Mouse (Mus musculus) megakaryocyte, embryonic 14.5 days (primary cell): ENCODE results near the gene Cldn9. TPM values are rescaled to one million over a fixed set of nuclear protein-coding genes. Genes with fewer than 3 reads are reported as not detected.

Source experiments
- H3K27me3 ChIP-seq: replicated peaks from 2 replicates; pipeline ENCODE3; 2012; ENCODE audit warnings: inconsistent platforms
- H3K36me3 ChIP-seq: replicated peaks from 2 replicates; pipeline ENCODE3; 2012; ENCODE audit warnings: low read length, inconsistent platforms, mixed read lengths
- H3K4me1 ChIP-seq: 2 replicates; pipeline ENCODE4 v1.6.1; 2012; ENCODE audit warnings: inconsistent platforms
- H3K4me3 ChIP-seq: replicated peaks from 2 replicates; pipeline ENCODE3; 2012; ENCODE audit warnings: moderate library complexity, mild to moderate bottlenecking, inconsistent platforms
- H3K9me3 ChIP-seq: 2 replicates; pipeline ENCODE4 v1.6.1; 2012; ENCODE audit warnings: inconsistent platforms
- FLI1 ChIP-seq: IDR thresholded peaks from 2 replicates; pipeline ENCODE4 v1.6.1; 2012; ENCODE audit warnings: low read length, inconsistent platforms, mixed read lengths
- GATA1 ChIP-seq: IDR thresholded peaks from 3 replicates; pipeline ENCODE4 v1.6.1; 2012; ENCODE audit warnings: mixed read lengths, low read length, inconsistent platforms, borderline replicate concordance
- polyA plus RNA-seq: library from polyadenylated mRNA; stranded (reverse); fragments of >175 nt; gene quantifications from 2 replicates; pipeline ENCODE4 v1.2.3, GENCODE M21; 2012; ENCODE audit warnings: low replicate concordance; ENCODE audit not compliant: insufficient read depth

Cldn9 gene
- polyA plus RNA-seq = not detected in 2 replicates

DNA sequence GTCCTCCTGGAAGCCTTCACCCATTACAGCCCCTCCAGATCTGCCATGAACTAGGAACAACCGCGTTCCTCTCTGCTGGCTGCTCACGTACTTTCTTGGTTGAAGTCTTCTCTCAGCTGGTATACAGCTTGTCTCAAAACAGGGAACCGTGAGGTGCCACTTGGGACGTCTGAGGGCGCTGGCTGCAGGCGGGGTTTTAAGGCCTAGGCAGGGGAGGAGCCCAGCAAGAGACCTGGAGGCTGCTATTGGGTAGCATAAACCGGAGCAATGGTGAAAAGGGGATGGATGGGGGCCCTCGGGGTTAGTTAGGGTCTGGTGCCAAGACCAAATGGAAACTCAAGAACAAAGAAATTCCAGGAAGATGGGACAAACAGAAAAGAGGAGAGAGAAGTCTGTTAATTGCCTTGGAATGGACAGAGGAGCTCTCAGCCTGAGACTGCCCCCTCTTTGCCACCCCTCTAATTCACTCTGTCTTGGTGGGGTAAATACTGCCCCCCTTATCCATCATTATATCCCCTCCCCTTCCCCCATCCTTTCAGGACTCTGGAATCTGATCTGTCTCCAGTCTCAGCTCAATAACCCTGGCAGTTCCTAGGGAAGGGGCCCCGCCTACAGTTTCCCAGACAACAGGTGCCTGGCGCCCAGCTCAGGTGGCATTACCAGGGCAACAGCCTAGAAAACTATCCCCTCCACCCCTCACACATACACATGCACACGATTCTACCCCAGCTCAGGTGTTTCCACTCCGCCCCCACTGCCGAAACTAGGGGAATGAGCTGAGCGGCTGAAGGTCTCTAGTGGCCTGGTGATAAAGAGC, at the start of gene Cldn9:
Gene Cldn9, minus strand, starts transcription at position 171 of the 817 bp plus-strand sequence.
- Histone ChIP-seq H3K27me3 (peaks cover 59% of the 10 kb centered on the region), H3K36me3 (no peaks in the 10 kb centered on the region), H3K4me3 (peak within 1 kb of the TSS; percentile 30), H3K9me3 (0 out of 2 replicates have a peak, but pooled peaks cover 3% of the 10 kb centered on the region), H3K4me1 (peaks cover 27% of the 10 kb centered on the region)
- TF ChIP-seq FLI1 = no peak
- TF ChIP-seq GATA1 = no peak

DNA sequence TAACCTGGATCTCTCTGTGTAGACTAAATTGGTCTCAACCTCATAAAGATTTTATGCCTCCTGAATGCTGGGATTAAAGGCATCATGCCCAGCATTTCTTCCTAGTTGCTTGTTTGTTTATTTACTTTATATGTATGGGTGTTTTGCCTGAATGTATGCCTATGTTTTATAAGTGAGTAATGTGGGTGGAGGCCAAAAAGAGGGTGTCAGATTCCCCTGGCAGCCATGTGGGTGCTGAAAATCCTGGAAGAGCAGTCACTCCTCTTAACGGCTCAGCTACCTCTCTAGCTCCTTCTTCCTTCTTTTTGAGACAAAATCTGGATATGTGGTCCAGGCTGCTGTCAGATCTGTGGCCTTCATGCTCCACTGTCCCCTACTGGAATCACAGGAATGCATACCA, 46.6 kb upstream of the Cldn9 start:
- H3K4me3 ChIP-seq = no peak overlapping the region
- peaks cover under 1% of the 10 kb centered on the region for H3K27me3 ChIP-seq
- H3K36me3 ChIP-seq = peaks cover 31% of the 10 kb centered on the region
- H3K4me1 ChIP-seq = peaks cover 25% of the 10 kb centered on the region
- no peaks in the 10 kb centered on the region for H3K9me3 ChIP-seq
- TF ChIP-seq FLI1 (no peak), GATA1 (no peak)

DNA sequence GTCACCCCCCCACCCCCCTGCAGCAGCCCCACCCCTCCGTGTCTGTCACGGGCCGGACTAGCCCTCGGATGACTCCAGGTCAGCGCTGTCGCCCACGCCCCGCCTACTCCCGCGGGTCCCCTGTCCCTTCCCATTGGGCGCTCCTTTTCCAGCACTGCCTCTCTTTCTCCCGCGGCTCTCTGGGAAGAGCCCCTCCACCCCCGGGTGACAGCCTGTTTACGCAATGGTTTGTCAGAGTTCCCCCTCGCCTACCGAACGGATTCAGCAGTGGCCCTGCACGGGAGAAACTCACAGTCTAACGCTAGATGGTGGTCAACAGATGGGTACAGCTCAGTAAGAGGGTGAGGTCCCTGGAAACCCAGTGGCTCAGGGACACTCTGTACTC, 42.9 kb upstream of the Cldn9 start:
- peak overlapping the region; percentile 94 for H3K4me3 ChIP-seq
- H3K4me1 ChIP-seq = peaks cover 29% of the 10 kb centered on the region
- H3K36me3 ChIP-seq = no peaks in the 10 kb centered on the region
- H3K27me3 ChIP-seq = peaks cover 8% of the 10 kb centered on the region
- no peaks in the 10 kb centered on the region for H3K9me3 ChIP-seq
- TF ChIP-seq FLI1 = no peak
- no peak for TF ChIP-seq GATA1

DNA sequence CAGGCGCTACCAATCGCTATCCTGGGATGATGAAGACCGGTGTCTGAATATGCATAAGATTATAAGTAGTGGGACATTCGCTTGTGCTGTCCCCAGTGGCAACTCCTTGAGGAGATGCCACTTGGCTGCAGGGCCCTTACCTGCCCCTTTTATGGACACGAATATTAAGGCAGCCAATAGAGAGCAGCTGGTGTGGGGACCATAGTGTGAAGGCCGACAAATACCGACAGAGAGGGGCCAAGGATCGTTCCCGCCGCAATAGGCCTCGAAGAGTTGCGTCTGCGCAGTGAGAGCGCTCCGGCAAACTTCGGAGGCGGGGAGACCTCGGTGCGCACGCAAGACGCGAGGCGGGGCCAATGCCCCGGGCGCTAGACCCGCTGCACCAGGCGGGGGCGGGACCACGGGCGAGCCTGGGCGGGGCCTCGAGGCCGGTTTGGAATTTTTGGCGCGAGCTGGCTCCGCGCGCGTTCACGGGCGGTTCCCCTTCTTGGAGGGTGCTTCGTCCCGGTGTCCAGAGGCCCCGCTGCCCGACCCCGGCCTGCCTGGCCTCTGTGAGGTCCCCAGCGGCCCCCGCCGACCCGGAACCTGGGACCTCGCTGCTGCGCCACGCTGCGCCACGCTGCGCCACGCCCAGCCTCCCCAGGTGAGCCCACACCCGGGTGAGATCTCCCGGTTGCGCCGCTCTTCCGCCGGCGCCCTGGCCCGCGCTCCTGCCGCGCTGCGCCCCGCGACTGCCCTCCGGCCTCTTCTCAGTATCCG, 42.4 kb upstream of the Cldn9 start, which contains the start of gene Pkmyt1:
Gene Pkmyt1, plus strand, starts transcription at position 338 of the 759 bp plus-strand sequence.
- Histone ChIP-seq H3K36me3 (no peaks in the 10 kb centered on the region), H3K27me3 (peaks cover 13% of the 10 kb centered on the region), H3K9me3 (no peaks in the 10 kb centered on the region), H3K4me1 (peaks cover 29% of the 10 kb centered on the region), H3K4me3 (peak within 1 kb of the TSS; percentile 94)
- no peak for TF ChIP-seq GATA1
- no peak for TF ChIP-seq FLI1

DNA sequence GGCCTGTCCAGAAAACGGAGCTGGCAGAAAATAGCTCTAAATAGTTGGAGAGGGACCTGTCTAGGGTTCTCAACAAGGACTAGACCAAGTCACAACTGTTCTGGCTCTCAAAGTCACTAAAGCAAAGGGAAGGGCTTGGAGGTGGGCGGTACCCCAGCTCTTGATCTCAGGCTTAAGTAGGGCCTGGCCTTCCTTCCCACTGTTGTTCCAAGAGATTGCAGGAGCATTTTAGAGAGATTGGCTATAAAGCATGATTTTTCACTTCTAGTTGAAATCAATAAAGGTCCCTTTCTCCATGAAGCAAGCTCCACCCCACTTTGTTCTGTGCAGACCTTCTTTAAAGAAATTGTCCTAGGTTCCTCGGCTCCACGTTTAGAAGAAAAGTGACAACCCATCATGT, 41.7 kb upstream of the Cldn9 start:
- H3K9me3 ChIP-seq = no peaks in the 10 kb centered on the region
- peaks cover 27% of the 10 kb centered on the region for H3K4me1 ChIP-seq
- no peaks in the 10 kb centered on the region for H3K36me3 ChIP-seq
- no peak for TF ChIP-seq FLI1
- no peak for TF ChIP-seq GATA1
- H3K27me3 ChIP-seq = peaks cover 20% of the 10 kb centered on the region
- H3K4me3 ChIP-seq = peak overlapping the region; percentile 94

DNA sequence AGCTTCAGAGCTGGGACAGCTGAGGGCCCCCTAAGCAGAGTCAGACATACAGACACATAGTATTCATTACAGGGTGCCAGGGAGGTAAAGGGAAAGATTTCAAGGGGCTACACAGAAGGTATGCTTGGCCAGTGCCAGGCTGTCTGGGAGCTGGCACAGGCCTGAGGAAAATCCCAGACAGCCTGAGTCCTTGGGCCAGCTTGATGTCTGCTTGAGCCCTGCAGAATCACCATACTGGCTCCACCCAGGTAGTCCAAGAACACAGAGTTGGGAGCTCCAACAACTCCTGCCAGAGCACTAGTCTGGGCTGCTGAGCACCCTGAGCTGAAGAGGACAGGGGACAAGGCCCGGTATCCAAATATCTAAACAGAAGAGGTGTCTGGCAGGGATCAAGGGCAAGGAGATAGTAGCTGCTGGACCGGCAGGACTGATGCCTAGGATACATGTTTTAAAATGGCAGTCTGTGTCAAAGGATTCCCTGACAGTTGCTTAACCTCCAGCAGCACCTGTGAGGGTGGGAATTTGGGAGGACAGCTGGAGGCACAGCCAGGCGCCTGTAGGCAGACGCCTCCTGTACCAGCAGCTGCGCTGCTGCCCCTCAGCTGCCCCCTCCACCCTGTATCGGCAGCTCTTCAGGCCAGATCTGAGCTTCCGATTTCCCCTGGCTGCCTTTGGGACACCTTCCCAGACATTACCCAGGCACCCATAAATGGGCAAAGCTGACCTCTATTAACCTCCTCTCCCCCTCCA, 38.7 kb upstream of the Cldn9 start, which contains the start of gene 1520401A03Rik:
Gene 1520401A03Rik, minus strand, starts transcription at position 408 of the 750 bp plus-strand sequence.
- peaks cover 26% of the 10 kb centered on the region for H3K4me1 ChIP-seq
- no peak for TF ChIP-seq FLI1
- no peak for TF ChIP-seq GATA1
- no peaks in the 10 kb centered on the region for H3K9me3 ChIP-seq
- no peaks in the 10 kb centered on the region for H3K36me3 ChIP-seq
- H3K27me3 ChIP-seq = peaks cover 43% of the 10 kb centered on the region
- H3K4me3 ChIP-seq = no peak within 1 kb of the TSS

DNA sequence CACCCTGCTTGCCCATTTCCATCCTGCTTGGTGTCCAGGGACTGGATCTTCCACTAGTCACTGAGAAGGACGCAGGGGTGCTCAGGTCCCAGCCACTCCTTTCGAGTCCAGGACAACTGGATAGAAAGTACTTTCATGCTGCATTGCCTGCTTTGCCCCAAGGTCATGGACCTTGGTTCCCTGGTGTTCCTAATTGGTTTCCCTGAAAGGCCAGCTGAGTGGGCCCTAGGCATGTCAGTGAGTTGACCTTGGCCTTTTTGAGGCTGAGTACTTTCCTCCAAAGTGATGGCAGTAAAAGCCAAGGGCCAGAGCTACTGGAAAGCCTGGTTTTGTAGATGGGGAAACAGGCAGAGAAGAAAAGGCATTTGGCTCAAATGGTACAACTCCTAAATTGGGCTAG, 38.1 kb upstream of the Cldn9 start:
- TF ChIP-seq GATA1 (no peak), FLI1 (no peak)
- peaks cover 48% of the 10 kb centered on the region for H3K27me3 ChIP-seq
- no peaks in the 10 kb centered on the region for H3K9me3 ChIP-seq
- H3K36me3 ChIP-seq = no peaks in the 10 kb centered on the region
- peaks cover 20% of the 10 kb centered on the region for H3K4me1 ChIP-seq
- no peak overlapping the region for H3K4me3 ChIP-seq

DNA sequence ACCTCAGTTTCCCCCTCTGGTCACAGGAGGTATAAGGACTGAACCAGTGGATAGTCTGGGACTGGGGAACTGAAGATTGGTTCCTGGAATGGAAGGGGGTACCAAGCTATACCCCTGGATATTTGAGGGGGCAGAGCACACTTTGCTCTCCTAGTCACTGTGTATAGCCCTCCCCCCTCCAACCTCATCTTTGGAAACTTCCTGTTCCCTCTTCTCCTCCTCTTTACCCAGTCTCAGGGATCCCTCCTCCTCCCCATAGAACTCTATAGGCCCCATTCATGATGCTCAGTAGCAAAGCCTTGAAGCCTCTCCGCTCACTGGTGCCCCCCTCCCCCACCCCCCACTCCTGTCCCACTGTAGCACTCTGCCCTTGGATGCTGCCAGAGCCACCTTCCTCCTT, 35.6 kb upstream of the Cldn9 start:
- Histone ChIP-seq H3K4me1 (peaks cover 6% of the 10 kb centered on the region; the same call in 1 of the 2 replicates), H3K9me3 (no peaks in the 10 kb centered on the region), H3K4me3 (no peak overlapping the region), H3K27me3 (peaks cover 58% of the 10 kb centered on the region), H3K36me3 (no peaks in the 10 kb centered on the region)
- TF ChIP-seq GATA1 = no peak

DNA sequence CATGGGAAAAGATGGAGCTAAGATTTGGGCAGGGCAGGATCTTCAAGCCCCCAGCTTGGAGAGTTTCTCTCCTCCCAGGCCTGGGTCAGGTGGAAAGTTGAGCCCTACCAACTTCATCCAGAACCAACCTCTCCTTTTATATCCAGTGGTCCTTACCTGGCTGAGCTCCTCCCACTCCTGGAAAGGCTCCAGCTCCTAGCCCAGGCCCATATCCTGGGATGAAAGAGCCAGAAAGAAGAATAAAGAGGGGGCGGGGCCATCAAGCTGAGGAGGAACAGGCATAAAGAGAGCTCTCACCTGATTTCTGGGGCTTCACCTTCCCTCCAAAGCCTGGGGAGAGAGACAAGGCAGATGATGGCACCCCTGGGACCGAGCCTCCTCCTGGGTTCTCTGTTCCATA, 33.2 kb upstream of the Cldn9 start:
- TF ChIP-seq GATA1 (no peak), FLI1 (no peak)
- peaks cover 73% of the 10 kb centered on the region for H3K27me3 ChIP-seq
- H3K4me3 ChIP-seq = no peak overlapping the region
- H3K9me3 ChIP-seq = no peaks in the 10 kb centered on the region
- peaks cover 6% of the 10 kb centered on the region; the same call in 1 of the 2 replicates for H3K4me1 ChIP-seq
- no peaks in the 10 kb centered on the region for H3K36me3 ChIP-seq
